Mouse (Mus musculus): Measurements from ENCODE around the gene Abcc1.

GRCm38 (mm10) chr16:14506461-14506860, 145.1 kb downstream of the Abcc1 start:
- TF ChIP-seq POLR2A (IDR thresholded peaks at IDR 0.05; ENCODE audit: low read depth, low read length), result no peak
- no peak for TF ChIP-seq MAFK (IDR thresholded peaks at IDR 0.05; ENCODE audit: insufficient replicate concordance, low read length)
- TF ChIP-seq TCF12 (IDR thresholded peaks at IDR 0.05; ENCODE audit: low read depth, low read length), result no peak
- no peak for TF ChIP-seq USF1 (IDR thresholded peaks at IDR 0.05; ENCODE audit: low read depth, low read length)
- TF ChIP-seq CTCF (conservative IDR thresholded peaks at IDR 0.05 in 1 of 2, IDR thresholded peaks at IDR 0.05 in 1 of 2; ENCODE audit: low read depth in 2 of 2, low read length in 2 of 2), result no peak
